Mouse (Mus musculus) lung, adult 2 months (tissue): Measurements from ENCODE around the gene Smpd1. TPM values are rescaled to one million over a fixed set of nuclear protein-coding genes. Genes with fewer than 3 reads are reported as not detected.

ENCODE experiments used
- DNase-seq: peaks from one replicate; pipeline ENCODE4 v3.0.0; 2022
- H3K4me1 ChIP-seq: fragments of 200-500 bp; 2 replicates; pipeline ENCODE4 v1.6.1; 2011; ENCODE audit warnings: low read length; ENCODE audit not compliant: control insufficient read depth, insufficient read depth
- H3K4me3 ChIP-seq: fragments of 200-500 bp; replicated peaks from 2 replicates; pipeline ENCODE3; 2011; ENCODE audit warnings: low read depth, mild to moderate bottlenecking, control low read depth, low read length; ENCODE audit errors: extremely low read depth
- CTCF ChIP-seq: fragments of 200-500 bp; IDR thresholded peaks from 2 replicates; pipeline ENCODE4 v1.5.1; 2011; ENCODE audit warnings: mild to moderate bottlenecking, low read length, control low read depth; ENCODE audit not compliant: insufficient read depth
- POLR2A ChIP-seq: fragments of 200-500 bp; IDR thresholded peaks from 2 replicates; pipeline ENCODE4 v1.6.1; 2011; ENCODE audit warnings: low read depth, mild to moderate bottlenecking, control low read depth, low read length, borderline replicate concordance; ENCODE audit errors: extremely low read depth
- WGBS: fragments of 180-500 bp; shearing (Covaris S2); methylation state at CpG from one replicate; pipeline ENCODE4 v1.1.7; 2018; 5-methylcytosine and 5-hydroxymethylcytosine counted together
- polyA plus RNA-seq: library from polyadenylated mRNA; depleted of rRNA; stranded (reverse); fragments of >200 nt; gene quantifications from 2 replicates; pipeline ENCODE4 v1.2.3, GENCODE M21; 2012

The Smpd1 gene
- polyA plus RNA-seq, 1 experiment, result 90.0 TPM

- no peak for TF ChIP-seq POLR2A
- TF ChIP-seq CTCF, result no peak
- no peak overlapping the region for H3K4me3 ChIP-seq
- no peak for DNase-seq
- WGBS, result 80% methylated on average over 2 of the region's 2 CpGs
- no peaks in the 10 kb centered on the region for H3K4me1 ChIP-seq
Measured at GRCm38 (mm10) chr7:105524222-105524621, 29.9 kb upstream of the Smpd1 start.

- WGBS, result 58% methylated on average over 1 of the region's 1 CpGs
- DNase-seq, result no peak
- no peak for TF ChIP-seq POLR2A
- peak; percentile 36 for TF ChIP-seq CTCF
Measured at GRCm38 (mm10) chr7:105527306-105527937, 26.7 kb upstream of the Smpd1 start.

GRCm38 (mm10) chr7:105528094-105528493, 26.1 kb upstream of the Smpd1 start:
- WGBS, result 77% methylated on average over 4 of the region's 4 CpGs
- DNase-seq, result no peak
- TF ChIP-seq CTCF, result no peak
- TF ChIP-seq POLR2A, result no peak

More at GRCm38 (mm10) chr7:105527306-105527937, 26.7 kb upstream of the Smpd1 start:
- H3K4me3 ChIP-seq, result no peak overlapping the region
- H3K4me1 ChIP-seq, result no peaks in the 10 kb centered on the region

GRCm38 (mm10) chr7:105534162-105534561, 20.0 kb upstream of the Smpd1 start:
- TF ChIP-seq POLR2A (no peak), CTCF (no peak)

More at GRCm38 (mm10) chr7:105528094-105528493, 26.1 kb upstream of the Smpd1 start:
- no peak overlapping the region for H3K4me3 ChIP-seq
- no peaks in the 10 kb centered on the region for H3K4me1 ChIP-seq

GRCm38 (mm10) chr7:105545986-105546385, 8.2 kb upstream of the Smpd1 start:
- Histone ChIP-seq H3K4me1 (no peaks in the 10 kb centered on the region), H3K4me3 (no peak overlapping the region)
- no peak for DNase-seq
- TF ChIP-seq POLR2A (no peak), CTCF (no peak)
- WGBS, result 74% methylated on average over 8 of the region's 8 CpGs

More at GRCm38 (mm10) chr7:105534162-105534561, 20.0 kb upstream of the Smpd1 start:
- no peaks in the 10 kb centered on the region for H3K4me1 ChIP-seq
- no peak overlapping the region for H3K4me3 ChIP-seq
- WGBS, result 59% methylated on average over 3 of the region's 3 CpGs
- no peak for DNase-seq

GRCm38 (mm10) chr7:105547970-105548369, 6.2 kb upstream of the Smpd1 start:
- H3K4me1 ChIP-seq, result no peaks in the 10 kb centered on the region
- TF ChIP-seq POLR2A (no peak), CTCF (no peak)
- H3K4me3 ChIP-seq, result no peak overlapping the region
- no peak for DNase-seq
- 60% methylated on average over 7 of the region's 7 CpGs for WGBS

GRCm38 (mm10) chr7:105549035-105549434, 5.1 kb upstream of the Smpd1 start:
- H3K4me3 ChIP-seq, result no peak overlapping the region
- 0 out of 2 replicates have a peak, but pooled peaks have one; percentile 11 for TF ChIP-seq CTCF
- no peak for TF ChIP-seq POLR2A
- WGBS, result 41% methylated on average over 6 of the region's 6 CpGs
- no peaks in the 10 kb centered on the region for H3K4me1 ChIP-seq
- DNase-seq, result no peak

- 39% methylated on average over 26 of the region's 27 CpGs for WGBS
- DNase-seq, result no peak
- TF ChIP-seq POLR2A (no peak; the same call in 1 of the 2 replicates), CTCF (no peak)
- peaks cover 6% of the 10 kb centered on the region for H3K4me1 ChIP-seq
- H3K4me3 ChIP-seq, result peak overlapping the region; percentile 90
Measured at GRCm38 (mm10) chr7:105553456-105554211, 526 bp upstream of the Smpd1 start.

GRCm38 (mm10) chr7:105555571-105555970, 1.4 kb downstream of the Smpd1 start:
- WGBS, result 79% methylated on average over 10 of the region's 10 CpGs
- no peak overlapping the region for H3K4me3 ChIP-seq
- peaks cover 6% of the 10 kb centered on the region for H3K4me1 ChIP-seq
- no peak for DNase-seq
- no peak for TF ChIP-seq POLR2A
- no peak for TF ChIP-seq CTCF
